Mouse (Mus musculus) cerebellum, adult 9-10 months (tissue): Measurements from ENCODE around the gene Gatad2a.
A peak's percentile ranks its signal among the peaks of the same experiment; 100 is the strongest.
"Not testable (repeated sequence)": the region's sequence is repeated elsewhere in the genome, so short reads cannot be mapped to it uniquely, and the experiment has no call there.

Experiments
- DNase-seq: peaks from one replicate; pipeline ENCODE4 v3.0.0; 2022

The Gatad2a gene

GRCm38 (mm10) chr8:69988936-69989335, 7.2 kb downstream of the Gatad2a start:
- DNase-seq: not testable (repeated sequence)

- DNase-seq: no peak
These were observed 8.4 kb downstream of the Gatad2a start for GRCm38 (mm10) chr8:69987744-69988143.

- DNase-seq: no peak
These were observed 11.2 kb downstream of the Gatad2a start for GRCm38 (mm10) chr8:69984876-69985553.

- no peak for DNase-seq
These were observed 17.7 kb downstream of the Gatad2a start for GRCm38 (mm10) chr8:69978456-69978855.

DNA sequence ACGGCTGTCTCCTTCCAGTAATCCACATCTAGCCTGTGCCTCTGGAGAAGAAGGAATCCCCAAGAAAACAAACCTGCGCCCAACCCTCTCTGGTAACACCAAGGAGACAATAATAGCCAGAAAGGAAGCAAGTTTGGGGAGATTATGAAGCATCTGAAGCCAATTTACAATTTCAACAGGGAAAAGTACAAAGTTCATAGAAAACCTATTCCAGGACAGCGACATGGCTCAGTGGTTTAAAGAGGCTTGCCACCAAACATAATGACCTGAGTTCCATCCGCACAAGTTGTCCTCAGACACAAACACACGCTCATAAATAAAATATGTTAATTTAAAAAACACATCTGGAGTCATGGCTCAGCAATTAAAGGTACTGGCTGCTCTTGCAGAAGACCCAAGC, 21.4 kb downstream of the Gatad2a start:
- no peak for DNase-seq

DNA sequence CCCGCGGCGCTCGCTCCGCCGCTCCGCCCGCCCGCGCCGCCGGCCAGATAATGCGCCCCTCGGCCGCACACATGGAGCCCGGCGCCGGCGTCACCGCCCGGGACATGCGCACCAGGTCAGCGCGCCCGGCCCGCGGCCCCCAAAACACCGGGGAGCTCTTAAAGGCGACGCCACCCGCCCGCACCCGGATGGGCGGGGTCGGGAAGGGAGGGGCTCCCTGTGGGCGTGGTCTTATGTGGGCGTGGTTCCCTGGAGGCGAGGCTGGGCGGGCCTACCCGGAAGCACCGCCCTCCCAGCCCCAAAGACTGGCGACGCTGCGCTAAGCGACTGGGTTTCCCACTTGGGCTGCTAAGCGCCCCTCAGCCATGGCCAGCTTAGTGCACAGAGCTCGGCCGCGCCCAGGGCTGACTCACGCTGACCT, 22.0 kb downstream of the Gatad2a start:
- peak; percentile 96 for DNase-seq

DNA sequence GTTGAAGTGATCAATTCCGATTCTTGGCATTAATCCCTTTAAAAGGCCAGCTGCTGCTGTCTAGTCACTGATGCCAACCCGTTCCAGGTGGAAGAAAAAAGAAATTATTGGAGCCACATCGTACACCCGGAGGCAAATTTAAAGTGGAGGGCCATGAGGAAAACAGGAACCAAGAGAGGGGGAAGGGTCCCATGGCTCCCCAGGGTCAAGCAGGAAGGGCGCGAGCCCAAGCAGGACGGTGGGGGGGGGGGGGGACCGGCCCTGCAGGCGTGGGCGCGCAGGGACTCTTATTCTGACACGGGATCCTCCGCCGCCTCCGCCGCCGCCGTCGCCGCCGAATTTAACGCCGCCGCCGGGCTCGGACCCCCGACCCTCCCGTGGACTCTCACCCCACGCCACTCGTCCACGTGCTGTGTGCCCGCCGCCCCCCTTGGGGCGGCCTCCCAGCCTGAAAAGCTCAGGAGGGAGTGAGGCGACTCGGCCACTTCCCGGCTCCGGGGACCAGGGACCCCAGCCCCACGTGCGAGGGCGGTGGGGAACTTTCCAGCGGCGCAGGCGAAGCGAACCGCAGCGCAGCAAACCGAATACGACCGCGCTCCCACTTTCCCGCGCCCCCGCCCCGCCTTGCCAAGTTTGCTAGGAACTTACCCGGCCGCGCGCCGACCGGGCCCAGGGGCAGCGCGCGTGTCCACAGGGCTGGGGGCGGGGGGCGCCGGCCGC, 22.6 kb downstream of the Gatad2a start:
- DNase-seq: peak; percentile 64

- no peak for DNase-seq
These were observed 23.1 kb downstream of the Gatad2a start for GRCm38 (mm10) chr8:69973063-69973441.

GRCm38 (mm10) chr8:69970880-69971279, 25.3 kb downstream of the Gatad2a start:
- no peak for DNase-seq

DNA sequence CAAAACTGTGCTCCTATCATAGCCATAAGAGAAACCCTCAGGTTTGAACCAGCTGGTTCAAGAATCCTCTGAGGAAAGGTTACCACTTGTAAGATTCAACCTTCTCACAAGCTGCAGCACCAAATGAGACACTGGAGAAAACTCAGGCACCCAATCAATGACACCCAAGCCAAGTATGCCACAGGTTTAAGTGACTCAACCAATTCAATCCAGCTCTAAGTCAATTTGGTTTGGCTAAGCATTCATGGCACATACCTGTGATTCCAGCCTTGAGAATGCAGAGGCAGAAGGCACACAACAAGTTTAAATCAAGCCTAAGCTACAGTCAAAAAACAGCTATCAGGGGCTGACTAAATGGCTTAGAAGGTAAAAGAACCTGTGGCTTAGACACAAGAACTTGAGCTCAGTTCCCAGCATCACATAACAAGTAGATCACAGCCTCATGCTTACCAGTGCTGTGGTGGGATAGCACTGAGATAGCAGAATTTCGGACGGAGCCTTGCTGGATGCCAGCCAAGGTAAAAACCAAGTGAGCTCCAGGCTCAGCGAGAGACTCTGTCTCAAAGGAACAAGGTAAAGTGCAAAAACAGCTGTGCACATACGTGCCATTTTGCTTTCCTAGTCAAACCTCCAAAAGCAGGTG, 28.8 kb downstream of the Gatad2a start:
- no peak for DNase-seq

GRCm38 (mm10) chr8:69959241-69959640, 36.9 kb downstream of the Gatad2a start:
- DNase-seq: no peak

- no peak for DNase-seq
These were observed 38.3 kb downstream of the Gatad2a start for GRCm38 (mm10) chr8:69957879-69958278.

DNA sequence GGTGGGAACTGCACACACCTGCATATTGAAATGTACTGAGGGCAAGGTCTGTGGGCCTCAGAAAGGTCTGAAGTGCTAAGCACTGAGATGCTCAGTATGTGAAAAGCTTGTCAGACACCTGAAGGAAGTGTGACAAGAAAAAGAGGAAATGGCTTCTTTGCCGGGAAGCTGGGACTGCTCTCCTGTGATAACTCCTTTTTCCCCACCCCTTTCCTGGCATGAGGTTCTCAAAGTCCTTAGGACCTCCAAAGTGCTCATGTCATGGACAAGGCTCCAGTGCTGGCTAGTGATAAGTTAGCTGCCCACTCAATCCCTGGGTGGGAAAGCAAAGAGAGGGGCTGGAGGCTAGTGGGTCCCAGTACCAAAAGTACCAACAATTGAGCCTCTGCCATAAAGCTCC, 38.8 kb downstream of the Gatad2a start:
- no peak for DNase-seq

GRCm38 (mm10) chr8:69956651-69957050, 39.5 kb downstream of the Gatad2a start:
- DNase-seq: no peak

DNA sequence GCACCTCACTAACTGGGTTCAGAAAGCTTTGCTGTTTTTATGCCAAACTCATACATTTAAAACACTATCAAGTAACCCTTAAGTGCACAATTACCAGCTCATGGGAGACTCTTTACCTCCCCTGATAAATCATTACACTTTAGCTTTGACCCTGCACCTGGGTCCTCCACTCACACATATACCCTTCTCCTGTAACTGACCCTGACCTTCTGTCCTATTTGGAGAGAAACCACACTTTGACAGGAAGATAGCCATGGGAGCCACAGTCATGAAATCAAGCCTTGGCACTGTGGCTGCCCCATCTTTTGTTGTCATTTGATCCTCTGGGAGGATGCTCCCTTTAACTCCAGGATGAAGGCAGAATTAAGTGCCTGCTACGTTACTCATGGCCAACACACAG, 41.5 kb downstream of the Gatad2a start:
- no peak for DNase-seq

- no peak for DNase-seq
These were observed 42.0 kb downstream of the Gatad2a start for GRCm38 (mm10) chr8:69954213-69954612.

DNA sequence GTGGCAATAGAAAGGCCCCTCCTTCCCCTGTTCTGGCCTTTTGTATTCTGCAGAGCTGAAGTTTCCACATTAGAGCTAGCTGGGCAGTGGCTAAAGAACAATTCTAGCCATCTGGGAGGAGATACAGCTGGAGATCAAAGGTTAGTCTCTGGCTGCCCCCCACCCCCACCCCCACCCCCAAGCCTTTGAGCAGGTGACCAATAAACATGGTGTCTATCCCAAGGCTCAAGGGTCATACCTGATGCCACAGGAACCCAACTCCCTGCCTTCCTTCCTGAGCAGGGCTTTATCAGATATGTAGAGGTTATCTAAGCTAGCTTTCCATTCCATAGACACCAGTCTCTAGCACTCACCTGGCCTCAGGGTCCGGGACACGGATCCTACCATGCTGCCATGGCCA, 45.9 kb downstream of the Gatad2a start:
- DNase-seq: no peak

DNA sequence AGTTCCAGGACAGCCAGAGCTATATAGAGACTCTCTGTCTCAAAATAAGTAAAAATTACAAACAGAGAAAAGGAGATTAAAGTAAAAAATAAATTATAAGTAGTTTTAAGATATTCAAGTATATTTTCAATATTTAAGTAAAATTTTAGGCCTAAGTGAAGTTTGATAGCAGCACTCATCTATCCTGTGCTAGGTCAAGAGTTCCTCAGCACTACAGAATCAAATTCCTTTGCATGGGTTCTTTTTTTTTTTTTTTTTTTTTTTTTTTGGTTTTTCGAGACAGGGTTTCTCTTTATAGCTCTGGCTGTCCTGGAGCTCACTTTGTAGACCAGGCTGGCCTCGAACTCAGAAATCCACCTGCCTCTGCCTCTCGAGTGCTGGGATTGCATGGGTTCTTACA, 53.7 kb downstream of the Gatad2a start:
- DNase-seq: not testable (repeated sequence)

DNA sequence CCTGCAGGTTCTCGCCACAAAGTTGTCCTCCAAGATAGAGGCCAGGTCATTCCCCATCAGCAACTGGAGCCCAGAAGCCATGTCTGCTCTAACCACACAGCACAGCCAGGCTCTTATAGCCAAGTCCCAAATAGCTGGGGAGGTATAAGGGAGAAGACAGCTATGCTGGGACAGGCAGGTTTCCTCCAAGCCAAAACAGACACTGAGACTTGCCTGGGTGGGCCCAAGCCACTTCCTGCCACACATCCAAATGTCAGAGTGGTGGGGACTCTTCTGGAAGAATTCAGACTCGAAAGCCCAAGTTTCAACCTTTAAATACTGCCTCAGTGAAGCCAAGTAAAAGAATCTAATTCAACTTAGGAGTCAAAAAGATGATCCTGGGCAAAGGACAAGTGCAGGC, 55.8 kb downstream of the Gatad2a start:
- no peak for DNase-seq

- DNase-seq: no peak
These were observed 56.6 kb downstream of the Gatad2a start for GRCm38 (mm10) chr8:69939633-69940032.

- DNase-seq: no peak
These were observed 57.8 kb downstream of the Gatad2a start for GRCm38 (mm10) chr8:69938245-69938982.

GRCm38 (mm10) chr8:69937466-69937865, 58.7 kb downstream of the Gatad2a start:
- no peak for DNase-seq

DNA sequence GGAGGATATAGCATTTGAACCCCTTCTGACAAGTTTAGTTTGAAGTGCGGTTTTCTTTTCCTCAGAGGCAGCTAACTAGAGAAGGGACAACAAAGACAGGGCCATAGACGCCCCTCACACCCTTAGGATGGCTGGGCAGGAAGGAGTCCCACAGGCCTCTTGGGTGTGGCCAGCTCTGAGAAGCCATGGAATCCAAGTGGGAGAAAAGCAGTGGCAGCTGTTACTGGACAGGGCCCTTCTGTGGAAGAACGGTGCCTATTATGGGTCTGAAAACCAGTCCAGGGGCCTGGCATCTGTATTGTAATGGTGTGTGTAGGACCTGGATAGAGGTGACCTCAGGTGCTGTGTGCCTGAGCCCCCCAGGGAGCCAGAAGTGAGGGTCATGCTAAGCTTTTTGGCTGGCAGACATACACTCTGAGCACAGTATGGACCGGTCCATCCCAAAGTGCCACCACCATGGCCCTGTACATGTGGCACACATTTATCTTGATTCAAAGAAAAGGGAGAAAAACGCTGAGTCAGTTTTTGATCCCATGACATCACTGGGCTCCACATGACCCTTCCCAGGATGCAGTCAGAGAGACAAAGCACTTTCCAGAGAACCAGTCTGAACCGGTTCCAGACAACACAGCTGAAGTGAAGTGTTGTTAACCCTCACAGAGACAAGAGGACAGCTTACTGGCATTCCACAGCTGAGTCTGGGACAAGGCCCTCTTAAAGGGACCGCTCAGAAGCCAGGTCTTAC, 60.0 kb downstream of the Gatad2a start:
- DNase-seq: no peak
